Mouse (Mus musculus): Measurements from ENCODE around the gene Acaca.

DNA sequence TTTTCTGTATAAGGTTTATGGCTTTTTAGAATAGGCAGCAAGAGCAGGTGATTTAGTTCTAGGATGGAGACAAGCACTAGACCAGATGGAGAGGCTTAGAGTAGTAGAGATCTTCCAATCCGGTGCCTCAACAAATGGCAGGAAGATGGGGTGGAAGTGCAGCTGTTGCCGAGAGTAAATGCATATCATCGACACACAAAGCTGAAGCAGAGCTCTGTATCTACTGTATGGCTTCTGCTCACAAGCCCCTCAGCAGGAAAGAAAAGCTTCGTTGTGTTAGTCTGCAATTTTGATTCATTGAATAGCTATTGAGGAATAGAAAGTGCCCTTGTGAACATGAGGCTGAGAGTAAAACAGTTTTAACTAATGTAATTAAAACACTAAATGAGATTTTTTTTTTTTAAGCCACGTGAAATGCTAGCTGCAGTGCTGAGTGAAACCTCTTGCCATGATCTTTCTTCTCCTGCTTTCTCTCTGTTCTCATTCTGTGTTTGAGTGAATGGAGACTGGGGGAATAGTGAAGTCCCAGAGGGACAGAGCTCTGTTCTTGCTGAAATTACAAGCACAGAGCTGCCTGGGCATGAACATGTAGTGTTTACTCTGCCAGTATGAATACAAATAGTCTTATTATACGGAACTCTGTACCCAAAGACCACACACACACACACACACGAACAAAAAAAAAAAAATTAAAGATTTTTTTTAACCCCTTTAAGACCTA lies 194.7 kb downstream of the Acaca start:
- TF ChIP-seq POLR2A (IDR thresholded peaks at IDR 0.05; ENCODE audit: insufficient read length, low read depth) (no peak), POLR2AphosphoS2 (IDR thresholded peaks at IDR 0.05; ENCODE audit: insufficient read length, low read depth) (no peak), E2F4 (IDR thresholded peaks at IDR 0.05; ENCODE audit: insufficient read depth) (no peak), REST (IDR thresholded peaks at IDR 0.05; ENCODE audit: insufficient read depth, insufficient read length) (no peak), USF1 (IDR thresholded peaks at IDR 0.05; ENCODE audit: low read depth) (no peak)
